ENCODE assay signal across 18 mouse cellular contexts in the genomic region with DNA sequence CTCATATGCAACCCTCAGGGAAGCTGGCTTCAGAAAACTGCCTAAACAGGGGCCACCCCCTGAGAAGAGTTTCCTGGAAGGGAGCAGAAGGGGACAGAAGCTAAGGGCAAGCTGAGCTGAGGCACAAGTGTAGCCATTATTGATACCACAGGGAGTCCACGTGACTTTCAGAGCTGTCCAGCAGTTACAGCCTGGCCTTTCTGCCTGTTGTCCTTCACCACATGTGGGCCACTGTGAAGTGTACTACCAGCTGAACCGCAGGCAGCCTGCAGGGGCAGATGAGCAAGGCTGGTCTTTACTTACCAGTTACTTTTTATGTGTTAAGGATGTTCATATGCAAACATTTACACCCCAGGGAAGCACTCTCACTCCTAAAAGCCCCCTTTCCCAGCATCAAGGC.
A peak's percentile ranks its signal among the peaks of the same experiment; 100 is the strongest.
DNase-seq lines count a peak whose midpoint lies in the region; ATAC-seq and TF ChIP-seq lines count a peak whose summit lies in the region.
"Had no signal": no experiment of that assay in that cellular context is flagged by ENCODE, and none has a peak within 500 bp of the region (broad histone marks: within the 10 kb centered on the region; RNA-seq: fewer than 3 reads in every experiment).

No protein-coding gene starts in this region.

- H3K4me3 ChIP-seq in gastrocnemius, adult 2 months = no peak overlapping the region
- no peak overlapping the region for H3K4me3 ChIP-seq in midbrain, embryonic 10.5 days
- H3K4me3 ChIP-seq in midbrain, embryonic 14.5 days (replicated peaks; ENCODE audit: low read depth, low read length) = no peak overlapping the region
- no peak overlapping the region for H3K4me3 ChIP-seq in midbrain, embryonic 16.5 days (ENCODE audit: low read depth, low read length)
- H3K4me3 ChIP-seq in lung, adult 2 months (replicated peaks; ENCODE audit: extremely low read depth, low read depth, low read length) = no peak overlapping the region
- H3K4me3 ChIP-seq: limb, embryonic 10.5 days; liver, embryonic 13.5 days had no signal

- H3K36me3 ChIP-seq in midbrain, embryonic 10.5 days = no peaks in the 10 kb centered on the region
- no peaks in the 10 kb centered on the region for H3K36me3 ChIP-seq in midbrain, embryonic 14.5 days (ENCODE audit: control insufficient read depth, insufficient read depth, low read length)
- no peaks in the 10 kb centered on the region for H3K36me3 ChIP-seq in midbrain, embryonic 16.5 days (ENCODE audit: control insufficient read depth, insufficient read depth, low read length)
- H3K36me3 ChIP-seq: G1E; limb, embryonic 10.5 days; liver, embryonic 13.5 days had no signal

- TF ChIP-seq POLR2A in lung, adult 2 months (IDR thresholded peaks at IDR 0.05; ENCODE audit: borderline replicate concordance, extremely low read depth, low read depth, low read length) = no peak

- peak overlapping the region; percentile 84 for H3K27ac ChIP-seq in gastrocnemius, adult 2 months
- H3K27ac ChIP-seq in midbrain, embryonic 10.5 days (replicated peaks) = no peak overlapping the region
- H3K27ac ChIP-seq in midbrain, embryonic 14.5 days (replicated peaks; ENCODE audit: low read depth, low read length) = no peak overlapping the region
- H3K27ac ChIP-seq in midbrain, embryonic 16.5 days (ENCODE audit: low read length) = no peak overlapping the region
- H3K27ac ChIP-seq: limb, embryonic 10.5 days; liver, embryonic 13.5 days had no signal

- intact Hi-C loops in gastrocnemius, adult 2 months (cut with DNase I) = loop anchor here (1.0 to 5.0 kb wide), 2 partner anchors 41 to 45 kb away; no protein-coding TSS in a partner anchor

- H3K9ac ChIP-seq in midbrain, embryonic 14.5 days (replicated peaks; ENCODE audit: low read length) = no peak overlapping the region
- no peak overlapping the region for H3K9ac ChIP-seq in midbrain, embryonic 16.5 days (ENCODE audit: low read depth, low read length)
- H3K9ac ChIP-seq: liver, embryonic 13.5 days had no signal

- peaks cover 6% of the 10 kb centered on the region; the same call in 1 of the 2 replicates for H3K4me1 ChIP-seq in midbrain, embryonic 10.5 days
- no peaks in the 10 kb centered on the region for H3K4me1 ChIP-seq in midbrain, embryonic 14.5 days (ENCODE audit: control insufficient read depth, insufficient read depth, low read length)
- H3K4me1 ChIP-seq in midbrain, embryonic 16.5 days (ENCODE audit: control insufficient read depth, insufficient read depth, low read length) = no peaks in the 10 kb centered on the region
- H3K4me1 ChIP-seq in lung, adult 2 months (ENCODE audit: control insufficient read depth, insufficient read depth, low read length) = no peaks in the 10 kb centered on the region
- H3K4me1 ChIP-seq: limb, embryonic 10.5 days; liver, embryonic 13.5 days had no signal

- peak; percentile 57 for DNase-seq in gastrocnemius, adult 2 months
- DNase-seq in gastrocnemius, adult 8-10 months (ENCODE audit: low spot score in 2 of 2) = no peak
- DNase-seq in midbrain, embryonic 10.5 days (ENCODE audit: low spot score) = peak; percentile 16
- no peak for DNase-seq in midbrain, embryonic 14.5 days
- no peak for DNase-seq in lung, adult 2 months
- DNase-seq: cerebellum, adult 11 months; cerebellum, postnatal 36 days; heart, postnatal 4 days; kidney, adult 2 months; kidney, postnatal 4 days; liver, embryonic 13.5 days; lung, postnatal 4 days; thymus, postnatal 4 days had no signal

- no peak overlapping the region for H3K4me2 ChIP-seq in midbrain, embryonic 14.5 days (ENCODE audit: low read length)
- H3K4me2 ChIP-seq in midbrain, embryonic 16.5 days (ENCODE audit: low read length) = no peak overlapping the region
- H3K4me2 ChIP-seq: heart, embryonic 11.5 days; liver, embryonic 13.5 days had no signal

- ATAC-seq in midbrain, embryonic 14.5 days (ENCODE audit: low FRiP score, low TSS enrichment) = no peak
- peak; percentile 56; the same call in 1 of the 2 replicates for ATAC-seq in midbrain, embryonic 16.5 days
- no peak for ATAC-seq in granulocyte monocyte progenitor cell, adult 5-6 weeks (replicated peaks; ENCODE audit: poor library complexity, severe bottlenecking)

- H3K9me3 ChIP-seq in midbrain, embryonic 10.5 days (replicated peaks) = no peaks in the 10 kb centered on the region; the same call in 1 of the 2 replicates
- no peaks in the 10 kb centered on the region for H3K9me3 ChIP-seq in midbrain, embryonic 14.5 days (ENCODE audit: control insufficient read depth, low read length)
- no peaks in the 10 kb centered on the region for H3K9me3 ChIP-seq in midbrain, embryonic 16.5 days (replicated peaks; ENCODE audit: control insufficient read depth, low read length, poor library complexity, severe bottlenecking)
- H3K9me3 ChIP-seq: G1E; limb, embryonic 10.5 days; liver, embryonic 13.5 days had no signal

- 5% methylated on average over 2 of the region's 2 CpGs for WGBS in midbrain, embryonic 10.5 days
- 11% methylated on average over 2 of the region's 2 CpGs for WGBS in midbrain, embryonic 14.5 days
- WGBS in midbrain, embryonic 16.5 days = 12% methylated on average over 2 of the region's 2 CpGs
- 21% methylated on average over 2 of the region's 2 CpGs for WGBS in lung, adult 2 months

- peak; percentile 34 for TF ChIP-seq CTCF in gastrocnemius, adult 2 months (IDR thresholded peaks at IDR 0.05)
- TF ChIP-seq CTCF in lung, adult 2 months (IDR thresholded peaks at IDR 0.05; ENCODE audit: insufficient read depth, low read length) = no peak

- H3K27me3 ChIP-seq in midbrain, embryonic 10.5 days (ENCODE audit: low read depth, poor library complexity, severe bottlenecking) = no peaks in the 10 kb centered on the region
- no peaks in the 10 kb centered on the region for H3K27me3 ChIP-seq in midbrain, embryonic 14.5 days (ENCODE audit: control insufficient read depth, insufficient read depth, low read length)
- no peaks in the 10 kb centered on the region for H3K27me3 ChIP-seq in midbrain, embryonic 16.5 days (ENCODE audit: control insufficient read depth, insufficient read depth, low read depth, low read length)
- H3K27me3 ChIP-seq: liver, embryonic 13.5 days had no signal

Comparison
In these comparisons a context has a peak if more than half of its experiments do, and no peak if none do; other contexts are left out.
1. DNase-seq: peak in gastrocnemius, adult 2 months (single experiment) and midbrain, embryonic 10.5 days (single experiment); none in gastrocnemius, adult 8-10 months (0 of 2), midbrain, embryonic 14.5 days (single experiment) and lung, adult 2 months (single experiment).